Mouse (Mus musculus): ENCODE data around the gene Igfbp4.

Igfbp4 gene

GRCm38 (mm10) chr11:99041841-99042780 lies 1.1 kb downstream of the Igfbp4 start:
- DNase-seq (ENCODE audit: extremely low read depth, insufficient read length, low spot score) = peak; percentile 29

- DNase-seq (ENCODE audit: extremely low read depth, insufficient read length, low spot score) = peak; percentile 56
Measured at GRCm38 (mm10) chr11:99042834-99043431, 1.9 kb downstream of the Igfbp4 start.

DNA sequence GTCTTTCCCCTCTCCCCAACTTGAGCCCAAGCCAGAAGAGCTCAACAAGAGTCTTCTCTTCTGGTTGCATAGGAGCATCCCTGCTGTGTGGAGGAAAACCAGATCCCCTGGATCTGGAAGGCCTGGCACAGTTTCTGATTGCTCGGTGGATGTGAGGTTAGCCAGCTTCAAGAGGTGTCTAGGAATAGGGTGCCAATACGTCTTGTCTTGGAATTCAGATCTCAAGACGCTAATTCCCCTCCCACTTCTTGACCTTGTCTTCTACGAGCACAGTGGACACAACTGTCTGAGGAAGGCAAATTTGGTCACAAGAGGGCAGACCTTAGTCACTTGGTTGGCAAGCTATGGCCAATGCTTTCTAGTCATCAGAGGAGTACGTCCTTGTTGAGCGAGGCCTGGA lies 2.6 kb downstream of the Igfbp4 start:
- DNase-seq (ENCODE audit: extremely low read depth, insufficient read length, low spot score) = no peak

DNA sequence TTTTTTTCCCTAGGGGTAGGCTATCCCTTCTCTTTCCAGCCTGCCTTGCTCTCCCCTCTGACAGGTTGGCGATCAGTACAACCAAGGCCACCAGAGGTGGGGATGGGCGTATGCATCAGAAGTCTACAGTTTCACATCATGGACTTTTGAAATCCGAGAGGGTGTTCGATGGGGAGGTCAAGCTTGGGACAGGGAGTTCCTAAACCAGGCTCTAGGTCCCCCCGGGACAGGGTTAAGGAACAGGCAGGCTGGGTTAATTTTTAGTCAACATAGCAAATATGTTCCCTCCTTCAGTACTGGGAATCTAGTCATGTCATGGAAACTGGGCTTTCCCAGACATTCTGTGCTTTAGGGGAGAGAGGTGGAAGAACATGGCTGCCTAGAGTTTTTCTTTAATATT lies 3.3 kb downstream of the Igfbp4 start:
- no peak for DNase-seq (ENCODE audit: extremely low read depth, insufficient read length, low spot score)

- DNase-seq (ENCODE audit: extremely low read depth, insufficient read length, low spot score) = no peak
Measured at GRCm38 (mm10) chr11:99045159-99045889, 4.3 kb downstream of the Igfbp4 start.

GRCm38 (mm10) chr11:99047120-99047519 lies 6.1 kb downstream of the Igfbp4 start:
- DNase-seq (ENCODE audit: extremely low read depth, insufficient read length, low spot score) = peak; percentile 79

DNA sequence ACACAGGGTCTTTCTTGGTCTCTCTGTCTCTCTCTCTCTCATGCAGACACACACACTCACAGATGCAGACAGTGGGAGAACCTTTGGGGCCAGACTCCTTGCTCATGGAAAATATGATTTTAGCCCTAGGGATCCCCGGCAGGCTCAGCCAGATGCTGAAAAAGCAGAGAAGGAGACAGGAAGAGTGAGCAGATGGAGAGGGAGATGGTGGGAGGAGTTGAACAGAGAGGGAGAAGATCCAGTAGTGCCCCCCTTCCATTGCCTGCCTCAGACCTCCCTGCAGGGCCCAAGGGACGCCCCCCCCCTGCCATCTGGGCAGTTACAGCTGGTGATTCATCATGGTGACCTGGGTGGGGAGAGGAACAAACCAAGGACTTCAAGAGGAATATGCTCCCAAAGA lies 6.6 kb downstream of the Igfbp4 start:
- DNase-seq (ENCODE audit: extremely low read depth, insufficient read length, low spot score) = peak; percentile 65

DNA sequence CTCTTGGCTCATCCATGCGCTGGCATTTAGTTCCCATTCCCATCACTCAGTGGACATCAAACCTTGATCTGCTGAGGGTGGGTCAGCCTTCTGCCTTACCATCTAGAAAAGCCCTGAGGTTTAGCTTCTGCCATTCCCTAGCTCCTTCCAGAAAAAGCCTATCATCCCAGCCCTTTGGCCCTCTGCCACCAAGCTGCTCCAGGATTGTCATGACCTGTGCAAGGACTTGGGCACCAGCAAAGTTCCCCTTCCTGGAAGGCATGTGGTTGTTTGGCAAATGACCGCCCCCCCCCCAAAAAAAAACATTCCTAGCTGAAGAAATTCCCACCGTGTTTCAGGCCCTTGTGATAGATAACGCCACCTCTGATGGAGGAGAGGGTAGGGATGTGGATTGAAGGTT lies 14.1 kb downstream of the Igfbp4 start:
- DNase-seq (ENCODE audit: extremely low read depth, insufficient read length, low spot score) = no peak

- DNase-seq (ENCODE audit: extremely low read depth, insufficient read length, low spot score) = no peak
Measured at GRCm38 (mm10) chr11:99055571-99056452, 14.8 kb downstream of the Igfbp4 start.

DNA sequence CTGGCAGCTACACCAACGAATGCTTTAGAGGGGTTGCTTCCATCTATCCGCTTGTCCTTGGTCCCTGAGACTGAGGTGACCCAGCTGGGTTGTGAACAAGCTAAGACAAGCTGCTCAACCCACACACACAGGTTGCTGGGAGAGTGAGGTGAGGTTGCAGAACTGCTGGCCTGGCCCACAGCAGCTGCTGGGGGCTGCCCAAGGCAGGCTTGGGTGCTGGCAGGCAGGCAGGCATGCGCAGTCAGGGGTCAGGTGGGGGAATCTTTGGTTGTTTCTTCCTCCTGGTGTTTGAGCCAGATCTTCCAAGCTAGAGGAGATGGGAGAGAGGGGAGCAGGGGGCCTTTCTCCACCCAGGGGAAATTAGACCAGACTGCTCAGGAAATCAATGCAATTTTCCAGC lies 19.4 kb downstream of the Igfbp4 start:
- DNase-seq (ENCODE audit: extremely low read depth, insufficient read length, low spot score) = no peak

DNA sequence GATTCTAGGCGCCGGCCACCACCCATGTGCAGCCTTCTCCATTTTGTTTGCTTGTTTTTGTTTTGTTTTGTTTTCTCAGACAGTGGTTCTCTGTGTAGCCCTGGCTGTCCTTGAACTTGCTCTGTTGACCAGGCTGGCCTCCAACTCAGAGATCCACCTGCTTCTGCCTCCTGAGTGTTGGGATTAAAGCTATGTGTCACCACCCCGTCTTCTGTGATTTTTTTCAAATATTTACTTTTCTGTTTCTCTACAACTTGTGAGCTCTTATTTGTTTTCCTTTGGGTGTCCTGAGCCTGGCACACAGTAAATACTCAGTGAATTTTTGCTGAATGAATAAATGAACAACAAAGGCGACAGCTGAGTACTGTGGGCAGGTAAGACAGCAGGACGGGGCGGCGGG lies 21.6 kb downstream of the Igfbp4 start:
- no peak for DNase-seq (ENCODE audit: extremely low read depth, insufficient read length, low spot score)

GRCm38 (mm10) chr11:99063406-99064131 lies 22.5 kb downstream of the Igfbp4 start:
- no peak for DNase-seq (ENCODE audit: extremely low read depth, insufficient read length, low spot score)

- no peak for DNase-seq (ENCODE audit: extremely low read depth, insufficient read length, low spot score)
Measured at GRCm38 (mm10) chr11:99065353-99065752, 24.3 kb downstream of the Igfbp4 start.

GRCm38 (mm10) chr11:99065979-99066378 lies 24.9 kb downstream of the Igfbp4 start:
- peak; percentile 69 for DNase-seq (ENCODE audit: extremely low read depth, insufficient read length, low spot score)

GRCm38 (mm10) chr11:99067591-99067990 lies 26.5 kb downstream of the Igfbp4 start:
- DNase-seq (ENCODE audit: extremely low read depth, insufficient read length, low spot score) = no peak

- no peak for DNase-seq (ENCODE audit: extremely low read depth, insufficient read length, low spot score)
Measured at GRCm38 (mm10) chr11:99068455-99068854, 27.4 kb downstream of the Igfbp4 start.

- DNase-seq (ENCODE audit: extremely low read depth, insufficient read length, low spot score) = no peak
Measured at GRCm38 (mm10) chr11:99071866-99072265, 30.8 kb downstream of the Igfbp4 start.

DNA sequence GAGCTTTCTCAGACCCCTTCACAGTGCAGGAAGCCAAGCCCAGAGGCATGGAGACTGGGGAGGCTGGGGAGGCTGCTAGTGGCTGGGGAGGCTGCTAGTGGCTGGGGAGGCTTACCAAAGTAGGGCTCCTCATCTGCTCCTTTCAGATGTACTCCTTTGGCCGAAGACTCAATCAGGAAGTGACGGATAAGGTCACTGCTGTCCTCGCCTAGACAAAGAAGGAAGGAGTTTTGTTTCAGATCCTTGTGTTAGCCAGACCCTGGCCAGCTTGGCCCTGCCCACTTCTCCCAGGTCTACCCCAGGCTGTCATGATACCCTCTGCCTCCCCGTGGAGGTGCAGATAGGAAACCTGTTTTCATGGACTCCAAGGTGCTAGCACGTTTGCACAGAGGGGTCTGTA lies 32.7 kb downstream of the Igfbp4 start:
- DNase-seq (ENCODE audit: extremely low read depth, insufficient read length, low spot score) = no peak

DNA sequence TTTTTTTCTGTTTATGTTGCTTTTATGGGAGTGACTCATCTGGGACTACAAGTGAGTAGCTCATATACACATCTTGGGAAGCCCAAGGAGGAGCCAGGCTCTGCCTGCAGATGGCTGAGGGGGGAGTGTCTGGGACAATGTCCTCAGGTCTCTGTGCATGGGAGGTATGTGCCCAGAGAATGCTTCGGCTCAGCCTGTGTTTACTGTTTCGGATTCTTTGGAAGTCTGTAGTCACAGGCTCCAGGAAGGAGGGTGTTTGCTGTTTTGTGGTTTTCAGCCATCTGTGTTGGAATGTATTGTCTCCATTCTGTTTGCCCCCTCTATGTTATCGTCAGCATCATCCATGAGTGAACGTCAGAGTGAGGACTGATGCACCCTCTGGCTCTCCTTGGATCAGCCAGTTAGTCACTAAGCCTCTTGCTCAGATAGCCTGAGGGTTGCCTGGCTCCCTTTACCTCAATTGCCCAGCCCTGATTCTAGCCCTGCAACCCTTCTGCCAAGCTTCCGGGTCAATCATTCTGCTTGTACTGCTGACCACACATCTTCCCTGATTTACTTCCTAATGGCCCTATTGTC lies 35.8 kb downstream of the Igfbp4 start:
- DNase-seq (ENCODE audit: extremely low read depth, insufficient read length, low spot score) = peak; percentile 62

Measured in 3134 (cell line).